Mouse (Mus musculus) liver, embryonic 14.5 days (tissue): Measurements from ENCODE around the gene Dgcr6.

Source experiments
- CTCF ChIP-seq: IDR thresholded peaks from 2 replicates; pipeline ENCODE4 v1.5.1; 2016; ENCODE audit warnings: antibody characterized with exemption, low read depth, control low read depth
- EP300 ChIP-seq: IDR thresholded peaks from 2 replicates; pipeline ENCODE4 v1.6.1; 2016; ENCODE audit warnings: antibody characterized with exemption, low read depth

- no peak for TF ChIP-seq EP300
- TF ChIP-seq CTCF: no peak
These were observed 15.6 kb upstream of the Dgcr6 start for GRCm38 (mm10) chr16:18037025-18037424.
